Mouse (Mus musculus) frontal cortex, postnatal 36 days (tissue): ENCODE measurements around the gene Bsn.

Source experiments
- DNase-seq, 2 experiments: peaks; one replicate each; pipeline ENCODE4 v3.0.0; 2022; ENCODE audit warnings: low spot score in 2 of 2

Bsn gene

DNA sequence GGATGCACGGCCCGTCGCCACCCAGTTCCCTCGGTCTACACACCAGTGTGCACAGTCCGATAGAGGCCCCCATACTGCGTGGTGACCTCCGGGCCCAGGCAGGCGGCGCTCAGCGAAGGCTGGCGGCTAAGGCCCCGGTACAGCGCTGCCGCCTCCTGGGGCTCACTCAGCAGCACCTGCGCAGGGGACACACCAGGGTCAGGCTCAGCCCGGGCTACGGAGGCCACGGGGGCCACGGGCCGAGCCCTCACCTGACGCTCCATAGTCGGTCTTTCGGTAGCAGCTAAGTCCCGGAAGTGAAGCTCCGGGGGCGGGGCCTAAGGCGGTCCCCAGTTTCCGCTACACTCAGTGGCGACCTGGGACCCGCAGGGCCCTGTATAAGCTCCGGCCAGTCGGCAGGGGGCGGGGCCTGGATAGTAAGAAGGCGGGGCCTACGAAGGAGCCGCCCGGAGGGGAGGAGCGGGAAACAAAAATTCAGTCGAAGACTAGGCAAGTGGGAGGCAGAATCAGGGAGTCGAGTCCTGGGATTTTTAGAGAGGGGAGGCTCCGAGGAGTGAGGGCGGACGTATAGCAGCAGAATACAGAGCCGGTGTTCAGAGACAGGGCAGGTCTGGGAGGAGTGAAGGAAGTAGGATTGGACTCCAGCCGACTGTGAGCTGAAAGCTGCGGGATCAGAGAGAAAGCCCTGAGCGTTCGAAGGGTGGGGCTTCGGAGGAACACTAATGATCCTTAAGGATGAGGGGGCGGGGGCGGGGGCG, 95.8 kb downstream of the Bsn start, which contains the start of gene Apeh:
Apeh (minus strand) TSS at position 423 of the 758 bp plus-strand sequence.
- DNase-seq = peak; percentile 80 to 83

DNA sequence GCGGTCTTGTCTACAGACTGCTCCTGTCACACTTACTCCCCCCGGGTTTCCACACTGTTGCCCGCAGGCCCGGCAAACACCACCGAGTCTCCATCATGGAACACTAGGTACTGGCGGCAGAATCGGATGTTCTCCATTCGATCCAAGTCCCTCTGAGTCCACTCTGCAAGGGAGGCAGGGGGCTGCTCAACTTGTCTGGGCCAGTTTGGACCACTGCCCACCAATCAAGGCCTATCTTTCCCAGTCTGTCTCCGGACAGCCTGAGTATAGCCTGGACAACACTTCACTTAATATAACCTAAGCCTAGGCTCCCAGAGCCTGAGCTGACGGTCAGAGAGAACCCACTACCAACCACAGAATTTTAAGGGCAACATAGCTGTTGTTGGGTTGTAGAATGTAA, 96.6 kb downstream of the Bsn start:
- no peak for DNase-seq

DNA sequence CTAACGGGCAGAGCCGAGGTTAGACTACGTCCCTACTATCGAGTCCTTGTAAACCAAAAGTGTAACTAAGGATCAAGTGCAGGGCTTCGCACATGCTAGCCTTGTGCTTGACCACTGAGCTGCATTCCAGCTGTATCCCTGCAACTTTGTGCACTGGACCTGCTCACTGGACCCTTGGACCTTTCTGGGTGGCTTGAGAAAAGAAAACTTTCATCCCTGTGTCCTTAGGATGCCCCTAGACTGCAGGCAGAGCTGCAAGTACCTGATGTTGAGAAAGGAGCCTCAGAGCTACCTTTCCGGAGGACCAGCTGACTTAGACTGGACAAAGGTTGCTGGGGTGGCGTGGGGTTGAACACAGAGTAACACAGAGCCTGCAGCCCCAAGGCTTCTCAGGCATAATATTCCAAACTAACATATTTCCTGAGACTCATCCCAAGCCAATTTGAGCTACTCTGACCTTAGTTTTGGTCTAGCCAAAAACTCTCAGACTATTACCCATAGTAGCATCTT, 99.5 kb downstream of the Bsn start:
- no peak for DNase-seq

GRCm38 (mm10) chr9:108085261-108085660, 104.9 kb downstream of the Bsn start:
- DNase-seq = no peak

DNA sequence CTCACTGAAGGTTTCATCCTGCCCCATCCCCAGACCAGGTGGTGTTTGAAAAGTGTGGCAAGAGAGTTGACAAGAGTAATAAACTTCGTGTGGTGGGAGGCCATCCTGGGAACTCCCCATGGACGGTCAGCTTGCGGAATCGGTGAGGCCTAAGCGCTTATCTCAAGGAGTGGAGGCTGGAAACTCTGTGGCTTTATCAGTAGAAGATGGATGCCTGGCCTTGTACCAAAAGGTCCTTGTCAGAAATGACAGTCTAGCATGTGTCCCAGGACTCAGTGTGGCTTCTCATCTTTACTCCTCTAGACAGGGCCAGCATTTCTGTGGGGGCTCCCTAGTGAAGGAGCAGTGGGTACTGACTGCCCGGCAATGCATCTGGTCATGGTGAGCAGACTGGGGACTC, 106.6 kb downstream of the Bsn start:
- no peak for DNase-seq

DNA sequence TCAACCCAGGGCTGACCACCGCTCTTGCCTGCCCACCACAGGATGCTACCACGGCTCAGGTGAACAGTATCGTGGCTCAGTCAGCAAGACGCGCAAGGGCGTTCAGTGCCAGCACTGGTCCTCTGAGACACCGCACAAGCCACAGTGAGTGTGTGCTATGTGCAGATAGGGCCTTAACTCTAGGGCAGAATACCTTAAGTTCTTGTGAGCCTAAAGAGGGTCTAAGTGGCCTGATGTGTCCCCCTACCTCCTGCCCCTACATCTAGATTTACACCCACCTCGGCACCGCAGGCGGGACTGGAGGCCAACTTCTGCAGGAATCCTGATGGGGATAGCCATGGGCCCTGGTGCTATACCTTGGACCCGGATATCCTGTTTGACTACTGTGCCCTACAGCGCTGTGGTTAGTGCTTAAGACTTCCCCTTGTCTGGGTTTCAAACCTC, 107.2 kb downstream of the Bsn start, which contains the start of gene Rnf123:
Rnf123 (minus strand) TSS at position 359 of the 444 bp plus-strand sequence.
- DNase-seq = no peak

DNA sequence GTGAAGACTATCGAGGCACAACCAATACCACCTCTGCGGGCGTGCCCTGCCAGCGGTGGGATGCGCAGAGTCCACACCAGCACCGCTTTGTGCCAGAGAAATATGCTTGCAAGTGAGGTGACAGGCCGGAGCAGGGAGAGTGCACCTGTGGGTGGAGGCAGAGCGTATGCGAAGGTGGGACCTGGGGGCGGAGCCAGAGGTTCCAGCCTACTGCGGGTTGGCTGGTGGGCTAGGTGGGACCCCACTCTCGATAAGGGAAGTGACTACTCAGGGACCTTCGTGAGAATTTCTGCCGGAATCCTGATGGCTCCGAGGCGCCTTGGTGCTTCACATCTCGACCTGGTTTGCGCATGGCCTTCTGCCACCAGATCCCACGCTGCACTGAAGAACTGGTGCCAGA, 107.6 kb downstream of the Bsn start:
- DNase-seq = no peak

- DNase-seq = no peak
Measured at GRCm38 (mm10) chr9:108080168-108080567, 110.0 kb downstream of the Bsn start, which contains the start of gene Mst1. Mst1 (plus strand) TSS chr9:108080436.

DNA sequence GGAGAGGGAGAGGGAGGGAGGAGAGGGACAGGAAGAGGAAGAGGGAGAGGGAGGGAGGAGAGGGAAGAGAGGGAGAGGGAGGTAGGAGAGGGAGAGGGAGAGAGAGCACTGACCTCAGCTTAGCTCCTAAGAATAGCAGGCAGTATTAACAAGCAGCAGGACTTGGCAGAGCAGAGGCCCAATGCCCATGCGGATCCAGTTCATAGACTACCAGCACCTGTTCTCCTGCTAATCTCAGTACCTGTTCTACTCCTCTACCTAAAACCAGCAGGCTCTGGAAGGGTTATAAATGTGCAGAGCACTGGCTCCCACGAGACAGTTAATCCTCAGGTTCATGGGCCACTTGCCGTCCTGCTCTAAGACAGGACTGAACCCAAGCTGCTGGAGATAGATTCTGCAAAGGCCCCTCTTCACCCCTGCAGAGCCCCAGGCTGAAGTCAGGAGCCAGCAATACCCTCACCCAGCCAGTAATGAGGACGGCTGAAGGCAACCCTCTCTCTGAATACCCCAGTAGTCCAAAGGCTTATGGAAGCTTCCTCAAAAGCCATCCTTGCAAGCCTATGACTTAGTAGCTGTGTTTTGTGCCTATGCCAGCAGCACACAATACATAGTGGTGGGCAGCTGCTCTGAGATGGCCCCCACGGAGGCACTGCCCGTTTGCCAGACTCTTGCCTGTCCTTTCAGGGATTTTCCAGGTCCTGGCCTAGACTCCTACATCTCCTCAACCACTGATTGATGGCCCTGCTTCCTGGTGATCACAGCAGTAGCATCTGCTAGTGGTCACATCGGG, 116.8 kb downstream of the Bsn start:
- DNase-seq = no peak

GRCm38 (mm10) chr9:108072481-108072924, 117.7 kb downstream of the Bsn start:
- DNase-seq = no peak

GRCm38 (mm10) chr9:108071801-108072200, 118.4 kb downstream of the Bsn start:
- no peak for DNase-seq

- no peak for DNase-seq
Measured at GRCm38 (mm10) chr9:108069529-108069928, 120.7 kb downstream of the Bsn start.

DNA sequence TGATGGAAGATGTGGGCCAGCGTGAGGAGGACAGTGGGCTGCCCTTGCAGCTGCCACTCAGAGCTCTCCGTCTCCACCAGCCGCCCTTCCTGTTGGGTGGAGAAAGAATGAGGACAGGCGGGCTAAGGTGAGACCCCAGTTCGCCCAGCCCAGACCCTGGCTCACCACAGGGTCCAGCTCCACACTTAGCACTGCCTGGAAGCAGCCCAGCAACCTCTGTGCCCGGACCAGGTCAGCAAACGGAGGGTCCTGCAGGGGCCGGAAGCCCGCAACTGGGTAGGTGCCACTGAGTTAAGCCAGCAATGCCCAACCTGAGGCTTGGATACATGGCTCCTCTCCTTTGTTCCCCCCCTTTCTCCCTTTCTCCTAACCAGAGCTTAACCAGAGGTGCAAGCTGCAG, 121.2 kb downstream of the Bsn start:
- DNase-seq = no peak

GRCm38 (mm10) chr9:108067900-108068299, 122.3 kb downstream of the Bsn start:
- DNase-seq = peak; percentile 79 to 88

- DNase-seq = no peak
Measured at GRCm38 (mm10) chr9:108067199-108067598, 123.0 kb downstream of the Bsn start.

- peak; percentile 65 to 79 for DNase-seq
Measured at GRCm38 (mm10) chr9:108065491-108066011, 124.6 kb downstream of the Bsn start.

- no peak for DNase-seq
Measured at GRCm38 (mm10) chr9:108063361-108063760, 126.8 kb downstream of the Bsn start.

DNA sequence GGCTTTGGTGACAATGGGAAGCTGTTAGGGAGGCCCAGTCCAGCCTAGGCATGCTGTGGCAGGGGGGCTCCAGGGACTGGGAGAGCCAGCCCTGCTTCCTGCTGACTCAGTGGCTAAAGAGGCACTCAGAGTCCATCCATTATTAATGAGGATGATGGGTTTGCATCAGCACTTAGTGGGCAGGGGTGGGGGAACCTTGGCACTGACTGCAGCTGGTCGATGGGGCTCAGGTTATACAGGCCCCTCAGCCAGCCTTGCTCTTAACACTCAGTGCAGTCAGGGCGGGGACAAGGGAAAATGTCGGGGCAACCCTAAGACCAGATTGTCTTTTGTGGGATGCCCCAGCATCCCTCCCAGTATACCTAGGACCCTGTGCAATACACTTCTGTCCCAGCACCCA, 128.0 kb downstream of the Bsn start:
- no peak for DNase-seq

DNA sequence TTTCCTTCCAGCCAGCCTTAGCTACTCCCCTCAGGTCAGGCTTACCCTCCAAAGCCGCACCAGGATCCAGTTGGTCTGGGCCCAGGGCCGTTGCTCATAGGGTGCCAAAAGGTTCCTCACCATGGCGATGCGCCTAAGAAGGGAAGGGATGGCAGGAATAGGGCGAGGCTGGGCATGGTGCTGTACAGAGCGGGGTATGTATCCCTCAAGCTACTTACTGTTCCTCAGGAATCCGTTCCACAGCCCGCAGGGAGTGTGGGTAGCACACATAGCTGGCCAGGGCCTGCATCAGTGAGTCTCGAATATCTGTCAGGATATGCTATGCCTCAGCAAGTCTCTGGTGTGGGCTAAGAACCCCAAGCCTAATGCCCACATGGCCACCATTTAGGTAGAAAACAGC, 131.9 kb downstream of the Bsn start:
- DNase-seq = no peak

DNA sequence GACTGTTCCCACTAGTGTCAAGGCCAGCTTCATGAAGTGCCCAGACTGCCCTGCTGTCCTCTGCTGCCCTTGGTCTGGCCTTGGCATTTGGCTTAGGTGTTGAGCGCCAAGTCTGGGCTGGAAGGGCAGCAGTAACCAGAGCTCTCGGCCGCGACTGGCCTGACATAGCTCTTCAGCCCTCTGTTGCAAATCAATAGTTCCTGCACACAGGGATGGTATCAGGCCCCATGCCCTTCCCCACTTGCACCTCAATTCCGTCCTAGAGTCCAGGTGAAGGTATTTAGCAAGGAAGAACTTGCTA, 133.0 kb downstream of the Bsn start:
- DNase-seq = no peak

GRCm38 (mm10) chr9:108056361-108057261, 133.6 kb downstream of the Bsn start:
- DNase-seq = no peak
